Mouse (Mus musculus) thymus, adult 2 months (tissue): Measurements from ENCODE around the gene Gprc5b.

ENCODE experiments used
- CTCF ChIP-seq: fragments of 200-500 bp; IDR thresholded peaks from 2 replicates; pipeline ENCODE4 v1.5.1; 2012; ENCODE audit warnings: mild to moderate bottlenecking, control low read depth, low read length, moderate library complexity, borderline replicate concordance; ENCODE audit not compliant: control insufficient read depth, poor library complexity, insufficient read depth; ENCODE audit errors: extremely low read depth
- POLR2A ChIP-seq: fragments of 200-500 bp; IDR thresholded peaks from 2 replicates; pipeline ENCODE4 v1.6.1; 2012; ENCODE audit warnings: mild to moderate bottlenecking, low read length, control low read depth, moderate library complexity; ENCODE audit not compliant: control insufficient read depth, poor library complexity, insufficient read depth; ENCODE audit errors: extremely low read depth

- TF ChIP-seq CTCF (no peak), POLR2A (no peak)
These were observed 7.5 kb upstream of the Gprc5b start for GRCm38 (mm10) chr7:119002501-119002900.
